Mouse (Mus musculus) granulocyte monocyte progenitor cell, adult 5-6 weeks (primary cell): Measurements from ENCODE around the gene Tfeb. TPM values are rescaled to one million over a fixed set of nuclear protein-coding genes. Genes with fewer than 3 reads are reported as not detected.

ENCODE experiments used
- ATAC-seq: replicated peaks from 2 replicates; pipeline ENCODE4 v1.8.0; 2016; ENCODE audit warnings: mild to moderate bottlenecking, moderate TSS enrichment, inconsistent platforms; ENCODE audit not compliant: poor library complexity, severe bottlenecking
- total RNA-seq, 2 experiments: library from RNA; stranded (forward) in 1 of 2; stranded (reverse) in 1 of 2; fragments of 200-712, 200-1000 nt in 1 of 2; fragments of >200 nt in 1 of 2; fragmentation: Nextera tagmentation in 1 of 2; gene quantifications; 2 replicates each; pipeline ENCODE4 v1.2.3; 2014 to 2017

Gene Tfeb
- total RNA-seq (2014; fragmentation: Nextera tagmentation) = 6.7 and 9.4 TPM in 2 replicates
- total RNA-seq (2017) = 6.9 and 7.8 TPM in 2 replicates

DNA sequence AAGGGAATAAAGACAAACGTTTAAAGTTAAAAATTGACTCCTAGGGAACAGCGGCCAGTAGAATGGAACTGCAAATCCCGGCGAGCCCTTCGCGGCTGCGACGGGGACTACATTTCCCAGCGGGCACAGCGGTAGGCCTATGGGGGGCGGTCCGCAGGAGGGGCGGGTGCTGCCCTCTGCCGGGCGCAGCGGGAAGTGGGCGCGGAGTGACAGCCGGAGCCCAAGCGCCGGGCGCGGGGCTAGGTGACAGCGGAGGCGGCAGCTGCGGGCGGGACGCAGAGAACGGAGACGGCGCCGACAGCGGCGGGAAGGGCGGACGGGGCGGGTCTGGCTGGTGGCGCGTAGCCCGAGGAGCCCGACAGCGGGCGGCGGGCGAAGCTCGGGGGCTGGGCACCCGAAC is at the start of gene Tfeb:
Gene Tfeb, plus strand, starts transcription at position 175 of the 400 bp plus-strand sequence.
- peak; percentile 80 for ATAC-seq

DNA sequence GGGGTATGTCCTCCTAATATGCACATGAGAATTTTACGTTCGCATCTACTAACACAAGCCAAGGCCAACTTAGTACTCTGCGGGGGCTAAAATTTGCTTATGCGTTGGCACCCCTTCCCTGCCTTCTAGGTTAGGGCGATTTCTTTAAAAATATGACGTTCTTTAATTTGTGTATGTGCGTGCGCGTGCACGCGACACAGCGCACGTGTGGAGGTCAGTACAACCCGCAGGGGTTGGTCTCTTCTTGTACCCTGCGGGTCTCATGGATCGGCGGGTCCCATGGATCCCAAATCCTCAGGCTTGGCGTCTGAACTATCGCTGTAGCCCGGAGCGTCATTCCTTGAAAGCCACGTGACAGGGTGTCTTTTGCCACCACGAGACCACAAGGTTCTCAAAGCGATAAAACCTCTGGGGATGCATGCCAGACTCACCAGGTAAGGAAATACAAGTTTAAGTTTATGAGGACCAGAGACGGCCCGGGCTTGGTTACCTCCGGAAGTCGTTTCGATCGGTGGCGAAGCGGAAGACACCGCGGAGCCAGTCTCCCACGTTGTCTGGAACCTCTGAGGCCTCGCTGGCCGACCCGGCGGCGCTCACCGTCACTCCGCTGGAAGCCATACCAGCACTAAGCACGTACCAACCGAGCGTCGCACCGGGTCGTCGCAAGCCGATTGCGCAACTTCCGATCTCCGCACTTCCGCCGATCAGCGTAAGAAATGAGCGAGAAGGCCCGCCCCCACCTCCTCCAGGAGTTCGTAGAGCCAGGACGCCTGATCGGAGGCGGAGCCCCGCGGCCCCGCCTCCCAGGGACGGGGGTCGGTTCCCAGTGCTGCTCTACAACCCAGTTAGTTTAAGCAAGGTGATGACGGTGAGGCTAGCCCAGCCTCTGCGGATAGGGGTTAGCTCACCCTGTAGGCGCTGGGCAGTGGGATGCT is 49.2 kb upstream of the Tfeb start:
- ATAC-seq = peak; percentile 87

- no peak for ATAC-seq
Measured at GRCm38 (mm10) chr17:47688344-47688607, 48.6 kb upstream of the Tfeb start, which contains the start of gene Tomm6. TSS of gene Tomm6 (minus strand) at chr17:47688386.

GRCm38 (mm10) chr17:47688608-47689575 is 47.9 kb upstream of the Tfeb start, which contains the start of gene Frs3:
TSS of gene Frs3 (plus strand) at chr17:47689030.
- peak; percentile 57 for ATAC-seq

DNA sequence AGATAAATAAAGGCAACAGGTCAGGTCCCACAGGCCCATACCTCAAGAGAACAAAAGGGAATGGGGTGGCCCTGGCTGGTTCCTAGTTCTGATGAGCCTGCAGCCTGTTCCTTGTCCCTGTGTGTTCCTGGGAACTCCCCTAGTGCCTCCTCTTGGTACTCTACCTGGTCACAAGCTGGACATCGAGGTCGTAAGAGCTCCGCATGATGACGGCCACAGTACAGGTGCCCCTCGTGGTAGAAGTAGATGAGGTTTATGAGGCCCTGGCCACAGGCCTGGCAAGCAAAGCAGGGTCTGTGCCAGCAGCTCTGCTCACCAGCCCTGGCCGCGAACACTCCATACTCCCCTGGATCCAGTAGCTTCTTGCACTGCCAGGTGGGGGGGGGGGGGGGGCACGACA is 46.9 kb upstream of the Tfeb start:
- no peak for ATAC-seq

- ATAC-seq = no peak
Measured at GRCm38 (mm10) chr17:47691650-47692049, 45.2 kb upstream of the Tfeb start.

- no peak for ATAC-seq
Measured at GRCm38 (mm10) chr17:47693671-47694441, 43.0 kb upstream of the Tfeb start.

DNA sequence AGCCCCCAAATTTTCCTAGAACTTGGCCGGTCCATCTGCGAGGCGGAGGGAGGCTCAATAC is 42.6 kb upstream of the Tfeb start, which contains the start of gene Gm21981:
Gene Gm21981, minus strand, starts transcription at position 14 of the 61 bp plus-strand sequence.
- no peak for ATAC-seq

GRCm38 (mm10) chr17:47694503-47695336 is 42.1 kb upstream of the Tfeb start, which contains the start of gene Prickle4:
TSS of gene Prickle4 (minus strand) at chr17:47694736.
- ATAC-seq = peak; percentile 89

DNA sequence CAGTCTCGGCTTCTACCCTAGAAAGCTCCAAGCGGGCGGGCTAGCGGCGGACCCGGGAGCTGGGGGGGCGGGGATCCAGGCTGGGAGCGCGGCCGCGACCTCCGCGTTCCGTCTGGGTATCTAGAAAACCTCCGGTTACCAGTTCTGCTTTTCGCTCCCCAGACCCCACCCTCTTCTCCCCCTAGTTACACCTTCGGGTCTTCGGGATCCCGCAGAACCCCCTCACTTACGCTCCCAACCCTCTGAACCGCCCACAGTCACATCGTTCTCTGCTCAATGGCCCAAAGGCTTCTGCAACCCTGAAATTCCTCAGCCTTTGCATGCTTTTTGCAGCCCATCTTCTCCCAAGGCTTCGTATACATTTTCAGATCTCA is 41.5 kb upstream of the Tfeb start:
- peak; percentile 13; the same call in 1 of the 2 replicates for ATAC-seq

- no peak for ATAC-seq
Measured at GRCm38 (mm10) chr17:47698156-47698555, 38.7 kb upstream of the Tfeb start.

GRCm38 (mm10) chr17:47699055-47699454 is 37.8 kb upstream of the Tfeb start:
- ATAC-seq = no peak

GRCm38 (mm10) chr17:47701793-47702192 is 35.0 kb upstream of the Tfeb start:
- ATAC-seq = no peak

- no peak for ATAC-seq
Measured at GRCm38 (mm10) chr17:47702548-47703345, 34.1 kb upstream of the Tfeb start.

- no peak for ATAC-seq
Measured at GRCm38 (mm10) chr17:47703556-47703955, 33.3 kb upstream of the Tfeb start.

GRCm38 (mm10) chr17:47704692-47705091 is 32.1 kb upstream of the Tfeb start:
- ATAC-seq = no peak

DNA sequence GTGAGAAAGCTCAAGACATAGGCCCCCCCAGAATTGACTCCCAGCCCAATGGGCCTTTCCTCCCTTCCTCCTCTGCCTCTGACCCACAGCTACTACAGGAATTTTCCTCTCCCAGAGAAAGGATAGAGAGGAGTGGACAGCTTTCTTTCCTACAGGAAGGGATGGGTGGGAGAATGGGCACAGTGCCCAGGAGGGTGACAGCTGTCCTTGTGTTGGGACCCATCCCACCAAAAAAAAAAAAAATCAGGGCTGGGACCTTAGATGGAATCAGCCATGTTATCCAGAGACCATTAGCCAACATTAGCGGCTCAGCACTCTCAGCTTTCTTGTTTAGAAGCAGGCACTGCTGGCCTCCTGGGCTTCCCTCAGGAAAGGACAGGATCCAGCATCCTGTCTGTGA is 30.6 kb upstream of the Tfeb start:
- no peak for ATAC-seq

GRCm38 (mm10) chr17:47707961-47708360 is 28.9 kb upstream of the Tfeb start:
- ATAC-seq = no peak

GRCm38 (mm10) chr17:47708972-47709371 is 27.9 kb upstream of the Tfeb start:
- no peak for ATAC-seq
